Mouse (Mus musculus): ENCODE measurements at regions not wholly inside any gene's neighbourhood (a gene's known extent, or its start where the extent isn't known, plus 50 kb on each side); places are given as distances from the start of the nearest gene placed in this dataset.
"Not testable (repeated sequence)": the region's sequence is repeated elsewhere in the genome, so short reads cannot be mapped to it uniquely, and the experiment has no call there.

DNA sequence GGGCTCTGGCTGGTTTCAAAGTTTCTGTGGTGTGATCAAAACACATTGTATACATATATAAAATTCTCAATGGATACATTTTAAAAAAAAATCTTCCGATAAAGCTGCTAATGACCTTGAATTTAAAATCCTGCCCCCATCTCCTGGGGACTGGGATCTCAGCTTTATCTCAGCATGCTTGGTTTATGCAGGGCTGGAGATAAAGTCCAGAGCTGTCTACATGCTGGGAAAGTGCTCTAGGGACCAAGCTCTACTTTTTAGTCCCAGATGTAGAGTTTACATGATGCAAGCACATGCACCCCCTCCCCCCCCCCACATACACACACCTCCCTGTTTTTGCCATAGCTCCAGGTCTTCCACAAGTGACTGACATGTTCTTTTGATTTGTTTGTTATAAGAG is 61.1 kb upstream of the 4931417E11Rik start:
- no peak for TF ChIP-seq CTCF (IDR thresholded peaks at IDR 0.05; ENCODE audit: low read depth)
- TF ChIP-seq EP300 (IDR thresholded peaks at IDR 0.05; ENCODE audit: low read depth), result no peak
- peak; percentile 83 for ATAC-seq (ENCODE audit: insufficient read depth)
- no peaks in the 10 kb centered on the region for H3K36me3 ChIP-seq (replicated peaks; ENCODE audit: control insufficient read depth, insufficient read depth, low read depth)
- H3K27me3 ChIP-seq (ENCODE audit: control insufficient read depth, insufficient read depth, low read length), result no peaks in the 10 kb centered on the region
- no peak overlapping the region for H3K4me3 ChIP-seq (ENCODE audit: insufficient read depth in 1 of 2, low read depth in 2 of 2, low read length in 2 of 2)
- H3K4me1 ChIP-seq (replicated peaks; ENCODE audit: control insufficient read depth in 2 of 2, insufficient read depth in 2 of 2, low read length in 1 of 2), result peaks cover 2 to 17% of the 10 kb centered on the region in 2 experiments; a peak in 3 of 4 replicates
- H3K4me2 ChIP-seq (ENCODE audit: low read depth), result no peak overlapping the region
- DNase-seq (ENCODE audit: low read depth in 3 of 3, low spot score in 3 of 3), result no peak
- 52% methylated on average over 1 of the region's 1 CpGs for WGBS (ENCODE audit: insufficient replicate concordance)
- no peaks in the 10 kb centered on the region for H3K9me3 ChIP-seq (ENCODE audit: control insufficient read depth, low read length)
- no peak overlapping the region for H3K9ac ChIP-seq (replicated peaks)
- H3K27ac ChIP-seq, result no peak overlapping the region

DNA sequence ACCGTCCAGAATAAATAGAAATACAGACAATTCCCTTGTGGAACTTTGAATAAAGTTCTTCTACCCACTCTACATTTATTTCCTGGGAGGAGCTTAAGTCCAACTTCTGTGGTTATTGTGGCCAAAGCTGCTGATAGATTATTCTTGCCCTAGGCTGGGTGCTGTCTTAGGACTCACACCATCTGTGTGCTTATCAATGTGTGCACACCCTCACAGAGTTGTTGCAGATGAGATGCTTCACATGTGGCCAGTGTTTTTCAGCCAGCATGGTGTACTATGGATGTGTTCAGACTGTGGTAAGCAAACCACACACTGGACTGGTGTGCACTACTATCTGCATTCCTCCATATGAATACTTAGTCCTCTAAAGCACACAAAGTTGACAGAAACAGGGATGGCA is 60.6 kb upstream of the 4931417E11Rik start:
- no peak overlapping the region for H3K4me3 ChIP-seq (ENCODE audit: insufficient read depth in 1 of 2, low read depth in 2 of 2, low read length in 2 of 2)
- H3K27ac ChIP-seq, result no peak overlapping the region
- no peaks in the 10 kb centered on the region for H3K36me3 ChIP-seq (replicated peaks; ENCODE audit: control insufficient read depth, insufficient read depth, low read depth)
- H3K4me1 ChIP-seq (replicated peaks; ENCODE audit: control insufficient read depth in 2 of 2, insufficient read depth in 2 of 2, low read length in 1 of 2), result peaks cover 2 to 17% of the 10 kb centered on the region in 2 experiments; a peak in 3 of 4 replicates
- H3K9ac ChIP-seq (replicated peaks), result no peak overlapping the region
- TF ChIP-seq EP300 (IDR thresholded peaks at IDR 0.05; ENCODE audit: low read depth) (peak; percentile 65), CTCF (IDR thresholded peaks at IDR 0.05; ENCODE audit: low read depth) (no peak)
- no peaks in the 10 kb centered on the region for H3K9me3 ChIP-seq (ENCODE audit: control insufficient read depth, low read length)
- ATAC-seq (ENCODE audit: insufficient read depth) (peak; percentile 98), DNase-seq (ENCODE audit: low read depth in 3 of 3, low spot score in 3 of 3) (peak; percentile 13 to 34 (median 30))
- no peak overlapping the region for H3K4me2 ChIP-seq (ENCODE audit: low read depth)
- no peaks in the 10 kb centered on the region for H3K27me3 ChIP-seq (ENCODE audit: control insufficient read depth, insufficient read depth, low read length)
- WGBS (ENCODE audit: insufficient replicate concordance), result 29% methylated on average over 1 of the region's 1 CpGs

DNA sequence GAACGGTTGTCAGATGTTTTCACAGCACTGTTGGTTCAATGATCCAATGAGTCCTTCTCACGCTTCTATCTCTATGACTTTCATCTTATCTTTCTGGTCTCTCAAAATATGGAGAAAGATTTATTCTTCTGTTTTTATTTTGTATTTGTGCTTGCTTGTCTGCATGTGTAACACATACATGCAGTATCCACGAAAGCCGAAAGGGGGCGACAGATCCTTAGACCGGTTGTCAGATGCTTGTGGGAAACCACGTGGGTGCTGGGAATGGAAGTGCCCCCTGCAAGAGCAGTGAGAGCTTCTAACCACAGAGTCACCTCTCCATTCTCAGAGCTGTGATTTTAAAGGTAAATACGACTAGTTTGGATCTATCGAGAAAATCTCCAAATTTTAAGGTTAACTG is 54.2 kb upstream of the 4931417E11Rik start:
- DNase-seq (ENCODE audit: low read depth in 3 of 3, low spot score in 3 of 3) (no peak), ATAC-seq (ENCODE audit: insufficient read depth) (no peak)
- Histone ChIP-seq H3K27ac (no peak overlapping the region), H3K9ac (replicated peaks) (no peak overlapping the region), H3K27me3 (ENCODE audit: control insufficient read depth, insufficient read depth, low read length) (no peaks in the 10 kb centered on the region), H3K4me2 (ENCODE audit: low read depth) (no peak overlapping the region), H3K9me3 (ENCODE audit: control insufficient read depth, low read length) (no peaks in the 10 kb centered on the region), H3K4me3 (ENCODE audit: insufficient read depth in 1 of 2, low read depth in 2 of 2, low read length in 2 of 2) (no peak overlapping the region), H3K36me3 (replicated peaks; ENCODE audit: control insufficient read depth, insufficient read depth, low read depth) (no peaks in the 10 kb centered on the region), H3K4me1 (replicated peaks; ENCODE audit: control insufficient read depth in 2 of 2, insufficient read depth in 2 of 2, low read length in 1 of 2) (no peaks in the 10 kb centered on the region)
- WGBS (ENCODE audit: insufficient replicate concordance), result 45% methylated on average over 9 of the region's 9 CpGs
- TF ChIP-seq EP300 (IDR thresholded peaks at IDR 0.05; ENCODE audit: low read depth), result no peak
- TF ChIP-seq CTCF (IDR thresholded peaks at IDR 0.05; ENCODE audit: low read depth), result peak; percentile 61

DNA sequence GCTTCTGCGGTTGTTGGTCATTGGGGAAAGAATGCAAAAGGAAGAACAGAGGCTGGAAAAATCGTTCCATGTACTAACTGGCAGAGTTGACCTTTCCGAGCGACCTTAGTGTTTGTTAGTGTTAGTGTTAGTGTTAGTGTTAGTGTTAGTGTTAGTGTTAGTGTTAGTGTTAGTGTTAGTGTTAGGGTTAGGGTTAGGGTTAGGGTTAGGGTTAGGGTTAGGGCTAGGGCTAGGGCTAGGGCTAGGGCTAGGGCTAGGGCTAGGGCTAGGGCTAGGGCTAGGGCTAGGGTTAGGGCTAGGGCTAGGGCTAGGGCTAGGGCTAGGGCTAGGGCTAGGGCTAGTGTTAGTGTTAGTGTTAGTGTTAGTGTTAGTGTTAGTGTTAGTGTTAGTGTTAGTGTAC is 50.4 kb upstream of the 4931417E11Rik start:
- not testable (repeated sequence) for H3K9ac ChIP-seq (replicated peaks); DNase-seq (ENCODE audit: low read depth in 3 of 3, low spot score in 3 of 3); H3K27ac ChIP-seq; H3K27me3 ChIP-seq (ENCODE audit: control insufficient read depth, insufficient read depth, low read length); H3K36me3 ChIP-seq (replicated peaks; ENCODE audit: control insufficient read depth, insufficient read depth, low read depth); H3K9me3 ChIP-seq (ENCODE audit: control insufficient read depth, low read length); H3K4me1 ChIP-seq (replicated peaks; ENCODE audit: control insufficient read depth in 2 of 2, insufficient read depth in 2 of 2, low read length in 1 of 2); H3K4me3 ChIP-seq (ENCODE audit: insufficient read depth in 1 of 2, low read depth in 2 of 2, low read length in 2 of 2); H3K4me2 ChIP-seq (ENCODE audit: low read depth); ATAC-seq (ENCODE audit: insufficient read depth)
- 62% methylated on average over 4 of the region's 4 CpGs for WGBS (ENCODE audit: insufficient replicate concordance)

All from liver, embryonic 14.5 days (tissue).